Mouse (Mus musculus): ENCODE data around the gene Wdr48.

Wdr48 gene

DNA sequence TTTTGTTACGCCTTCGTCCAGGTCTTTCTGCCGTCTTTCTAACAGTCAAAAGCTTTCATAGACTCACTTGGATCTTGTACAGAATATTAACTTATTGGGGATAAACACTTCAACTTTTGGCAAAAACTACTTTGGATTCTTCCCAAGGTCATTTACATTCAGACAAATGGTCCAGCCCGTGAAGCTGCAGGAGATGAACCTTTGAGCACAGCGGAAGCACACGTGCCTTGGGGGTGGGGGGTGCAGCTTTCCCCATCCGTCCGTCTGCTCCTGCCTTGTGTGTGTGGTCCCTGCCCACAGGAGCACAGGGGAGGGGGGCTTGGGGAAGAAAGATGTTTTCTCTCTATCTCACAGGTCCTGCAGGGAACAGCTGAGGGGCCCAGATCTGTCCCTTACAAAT is 31.1 kb downstream of the Wdr48 start:
- DNase-seq: no peak

DNA sequence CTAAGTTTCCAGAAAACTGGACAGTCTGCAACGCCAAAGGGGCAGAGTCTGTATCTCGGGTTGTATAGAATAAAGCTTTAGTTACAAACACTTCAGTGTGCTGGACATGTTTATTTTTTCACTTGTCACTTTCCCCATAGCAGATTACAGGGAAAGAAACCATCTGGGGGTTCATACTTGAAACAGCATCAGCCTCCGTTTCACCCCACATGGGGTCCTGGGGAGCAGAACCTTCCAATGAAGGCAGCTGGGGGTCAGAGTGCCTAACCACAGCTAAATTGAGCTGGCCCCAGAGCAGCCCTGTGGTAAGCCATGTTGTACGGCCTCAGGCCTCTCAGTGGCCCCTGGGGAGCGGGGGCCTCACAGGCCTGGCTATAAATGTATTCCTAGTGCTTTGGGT is 31.8 kb downstream of the Wdr48 start:
- no peak for DNase-seq

DNA sequence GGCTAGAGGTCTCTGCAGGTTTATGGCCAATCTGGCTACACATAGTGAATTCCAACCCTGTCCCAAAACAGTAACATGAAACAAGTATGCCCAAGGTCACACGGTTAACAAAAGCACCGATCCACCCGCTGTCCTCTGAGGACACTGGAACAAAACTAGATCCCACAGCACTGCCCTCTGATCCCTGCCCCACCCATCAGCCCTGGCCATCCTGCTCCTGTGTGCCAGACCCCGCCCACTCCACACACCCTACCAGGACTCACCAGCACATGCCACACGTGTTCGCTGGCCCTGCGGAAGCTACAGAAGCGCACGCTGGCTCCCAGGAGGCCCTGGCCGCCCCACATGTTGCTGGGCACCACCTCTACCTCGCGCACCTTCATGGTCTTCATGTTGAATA is 37.7 kb downstream of the Wdr48 start:
- DNase-seq: no peak

DNA sequence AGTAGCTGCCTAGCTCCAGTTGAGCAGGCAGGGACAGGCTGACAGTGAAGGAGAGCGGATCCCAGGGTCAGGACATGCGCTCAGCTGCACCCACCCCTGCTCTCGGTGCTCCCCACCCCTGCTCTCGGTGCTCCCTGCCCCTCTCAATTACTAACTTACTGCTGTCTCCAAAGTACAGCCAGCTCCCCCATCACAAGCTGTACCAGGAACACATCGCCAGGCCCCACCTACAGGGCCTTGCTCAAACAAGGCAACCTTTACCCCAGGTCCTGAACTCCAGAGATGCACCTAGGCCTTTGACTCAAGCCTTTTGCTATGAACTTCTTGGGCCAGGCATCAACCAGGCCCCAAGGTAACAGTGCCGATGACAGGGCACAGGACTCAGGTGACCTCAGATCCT is 39.0 kb downstream of the Wdr48 start:
- DNase-seq: no peak

DNA sequence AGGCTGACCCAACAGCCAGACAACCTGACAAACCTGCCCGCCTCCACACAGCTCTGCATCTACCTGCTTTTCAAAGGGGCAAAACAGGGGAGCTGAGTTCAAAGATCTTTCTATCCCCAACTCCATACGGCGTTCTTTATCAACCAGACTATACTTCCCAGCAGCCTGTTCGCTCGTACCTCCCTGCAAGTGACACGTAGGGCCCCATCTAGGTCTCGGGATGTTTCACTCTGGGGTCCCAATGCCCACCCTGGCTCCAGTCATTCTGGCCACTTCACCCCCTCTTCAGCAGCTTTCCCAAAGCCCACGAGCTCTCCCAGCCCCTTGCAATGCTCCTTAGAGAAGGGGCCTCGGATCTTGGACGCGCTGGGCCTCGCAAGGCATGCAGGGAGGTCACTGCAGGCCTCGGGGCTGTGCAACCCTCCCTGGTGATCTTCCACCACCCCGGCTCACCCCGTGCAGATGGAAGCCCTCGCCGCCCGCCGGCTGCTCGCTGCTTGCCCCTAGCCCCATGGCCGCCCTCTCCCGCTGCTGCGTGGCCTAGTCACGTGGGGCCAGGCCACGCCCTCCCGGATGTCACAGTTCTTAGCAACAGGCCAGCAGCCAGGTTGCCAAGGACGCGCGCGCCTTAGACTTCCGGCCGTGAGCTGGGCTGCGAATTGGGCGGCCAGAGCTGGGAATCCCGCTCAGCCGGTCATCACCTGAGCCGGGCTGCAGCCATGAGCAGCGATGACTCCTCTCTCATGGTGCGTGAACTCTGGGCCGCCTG is 42.5 kb downstream of the Wdr48 start, which contains the start of the genes Gorasp1 and Ttc21a:
Gene Gorasp1 (minus strand): TSS at position 561 of the 769 bp plus-strand sequence.
Gene Ttc21a (plus strand): TSS at position 602 of the 769 bp plus-strand sequence.
- DNase-seq: peak; percentile 95

DNA sequence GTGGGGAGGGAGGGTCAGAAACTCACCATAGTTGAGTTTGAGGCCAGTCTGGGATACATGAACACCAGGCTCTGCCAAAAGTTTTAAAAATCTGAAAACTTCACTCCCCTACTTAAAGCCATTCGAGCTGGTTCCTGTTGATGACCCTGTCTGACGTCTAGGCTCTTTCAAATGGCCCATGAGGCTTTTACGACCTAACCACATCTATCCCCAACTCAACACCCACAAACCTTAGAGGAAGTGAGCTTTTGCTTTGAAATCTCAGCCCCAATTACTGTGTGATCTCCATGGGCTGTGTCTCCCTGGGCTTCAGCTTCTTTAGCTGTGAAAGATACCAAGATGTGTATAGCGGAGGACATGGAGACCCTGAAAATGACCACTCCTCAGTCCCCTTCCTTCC is 43.8 kb downstream of the Wdr48 start:
- DNase-seq: no peak

DNA sequence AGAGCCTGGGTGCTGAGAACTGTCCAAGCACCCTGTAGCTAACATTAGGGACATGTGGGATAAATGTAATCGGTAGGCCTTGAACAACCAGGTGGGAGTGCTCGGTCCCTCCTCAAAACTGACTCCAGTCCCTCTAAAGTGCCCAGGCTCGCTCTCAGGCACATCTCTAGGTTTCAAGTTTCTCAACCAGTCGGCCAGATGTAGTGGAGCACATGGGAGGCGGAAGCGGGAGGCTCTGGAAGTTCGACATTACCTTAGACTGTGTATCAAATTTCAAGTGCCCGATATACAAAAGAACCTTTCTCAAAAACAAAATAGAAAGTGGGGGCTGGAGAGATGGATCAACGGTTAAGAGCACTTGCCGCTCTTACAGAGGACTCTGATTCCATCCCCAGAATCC is 45.0 kb downstream of the Wdr48 start:
- DNase-seq: no peak

DNA sequence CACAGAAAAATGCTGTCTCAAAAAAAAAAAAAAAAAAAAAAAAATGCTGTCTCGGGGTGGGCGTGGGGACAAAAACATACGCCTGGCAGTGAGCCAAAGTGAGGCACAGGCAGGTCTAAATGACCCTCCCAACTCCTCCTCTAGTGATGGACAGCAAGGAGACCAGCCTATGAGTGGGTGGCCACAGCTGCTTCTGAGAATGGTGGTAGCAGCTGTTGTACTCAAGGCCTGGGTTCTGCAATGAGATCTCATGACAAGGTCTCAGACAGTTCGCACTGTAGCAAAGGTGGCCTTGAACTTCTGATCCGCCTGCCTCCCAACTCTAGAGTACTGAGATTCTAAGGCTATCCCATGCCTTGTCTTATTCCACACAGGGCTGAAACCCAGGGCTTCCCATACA is 46.7 kb downstream of the Wdr48 start:
- DNase-seq: no peak

DNA sequence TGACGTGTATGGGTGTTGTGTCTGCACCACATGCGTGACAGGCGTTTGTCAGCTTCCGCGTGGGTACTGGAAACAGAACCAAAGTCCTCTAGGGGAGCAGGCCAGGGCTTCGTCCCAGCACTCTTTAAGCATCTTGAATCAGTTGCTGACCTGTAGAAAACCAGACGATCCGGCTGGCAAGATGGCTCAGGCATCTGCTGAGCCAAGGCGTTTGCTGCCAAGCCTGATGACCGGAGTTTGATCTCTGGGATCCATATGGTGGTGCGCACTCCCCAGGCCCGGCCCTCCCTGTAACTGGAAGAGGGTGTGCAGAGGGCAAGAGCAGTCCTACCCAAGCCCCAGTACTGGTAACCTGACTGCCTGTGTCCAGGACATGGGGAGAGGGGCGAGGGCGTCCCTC is 47.2 kb downstream of the Wdr48 start:
- DNase-seq: no peak

DNA sequence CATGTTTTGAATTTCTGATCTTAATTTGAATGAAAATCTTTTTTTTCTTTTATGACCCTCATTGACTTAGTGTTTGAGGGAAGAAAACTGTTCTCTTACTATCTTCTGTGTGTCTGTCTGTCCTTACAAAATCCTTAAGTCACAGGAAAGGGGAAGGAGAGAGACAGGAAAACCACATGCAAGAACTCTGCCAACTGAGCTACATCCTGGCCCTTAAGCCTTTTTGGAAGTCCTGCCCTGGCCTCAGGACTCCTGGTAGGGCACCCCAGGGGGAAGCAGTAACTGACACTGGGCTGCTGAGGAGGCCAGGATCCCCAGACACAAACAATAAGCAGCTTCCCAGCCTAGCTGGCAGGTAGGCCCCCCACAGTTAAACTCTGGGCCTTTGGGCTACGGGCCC is 48.6 kb downstream of the Wdr48 start:
- no peak for DNase-seq

DNA sequence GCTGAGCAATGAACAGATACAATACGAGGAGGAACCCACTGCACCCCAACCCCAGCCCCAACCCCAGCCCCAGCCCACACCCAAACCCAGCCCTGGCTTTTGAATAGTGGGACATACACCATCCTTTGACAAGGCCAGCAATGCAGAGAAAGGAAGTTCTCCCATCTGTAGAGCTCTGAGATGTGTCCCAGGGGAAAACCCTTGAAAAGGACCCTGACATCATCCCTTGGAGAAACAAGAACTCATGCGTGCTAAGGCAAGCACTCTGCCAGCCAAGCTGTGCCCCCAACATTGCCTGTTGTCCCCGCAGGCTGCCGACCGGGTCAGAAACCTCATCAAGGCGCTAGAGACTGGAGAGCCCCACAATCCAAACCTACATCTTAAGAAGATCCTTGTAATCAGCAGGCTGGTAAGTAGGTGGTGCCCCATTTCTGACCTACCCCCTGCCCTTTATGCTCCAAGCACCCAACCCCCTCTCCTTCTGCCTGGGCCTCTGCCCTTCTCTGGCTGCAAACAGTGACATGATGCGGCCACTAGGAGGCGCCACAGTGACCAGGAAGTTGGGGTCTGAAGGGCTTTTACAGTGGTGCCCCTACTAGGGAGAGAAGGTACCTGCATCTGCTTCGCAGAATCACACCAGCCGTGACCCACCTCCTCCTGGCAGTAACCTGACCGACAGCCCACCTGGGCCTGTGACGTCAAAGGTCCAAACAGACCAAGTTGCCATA is 50.7 kb downstream of the Wdr48 start:
- peak; percentile 73 to 74 for DNase-seq

DNA sequence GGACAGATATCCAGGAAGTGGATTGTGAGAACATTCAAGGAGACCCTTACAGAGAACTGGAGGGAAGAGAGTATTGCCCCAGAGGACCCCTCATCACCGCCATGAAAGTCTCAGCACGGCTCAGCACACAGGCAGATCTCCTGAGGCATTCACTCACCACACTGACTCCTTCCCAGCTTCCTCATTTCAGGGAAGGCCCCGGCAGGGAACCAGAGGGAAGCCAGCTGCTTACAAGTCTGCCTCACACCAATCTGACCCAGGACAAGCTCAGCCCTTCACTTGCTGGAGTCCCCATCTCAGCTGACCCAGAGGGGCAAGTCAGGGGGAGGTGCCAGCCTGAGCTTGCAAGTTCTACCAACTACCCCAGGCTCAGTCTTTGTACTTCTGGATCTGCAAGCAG is 54.1 kb downstream of the Wdr48 start:
- DNase-seq: no peak

DNA sequence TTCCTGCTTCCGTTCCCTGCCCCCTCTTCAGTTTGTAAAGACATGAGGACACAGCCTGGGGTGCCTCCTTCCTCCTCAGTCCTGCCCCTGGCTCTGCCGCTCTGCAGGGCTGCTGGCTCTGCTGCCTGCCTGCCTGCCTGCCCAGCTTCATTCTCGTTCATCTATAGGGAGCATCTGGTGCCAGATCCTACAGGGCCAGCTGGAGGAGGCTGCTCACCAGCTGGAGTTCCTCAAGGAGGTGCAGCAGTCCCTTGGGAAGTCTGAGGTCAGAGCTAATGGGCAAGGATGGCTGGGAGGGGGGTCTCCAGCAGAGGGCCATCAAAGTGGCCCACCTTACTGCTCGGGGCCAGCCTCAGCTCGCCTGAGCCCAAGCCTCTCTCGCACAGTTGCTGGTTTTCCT is 55.8 kb downstream of the Wdr48 start:
- DNase-seq: no peak

DNA sequence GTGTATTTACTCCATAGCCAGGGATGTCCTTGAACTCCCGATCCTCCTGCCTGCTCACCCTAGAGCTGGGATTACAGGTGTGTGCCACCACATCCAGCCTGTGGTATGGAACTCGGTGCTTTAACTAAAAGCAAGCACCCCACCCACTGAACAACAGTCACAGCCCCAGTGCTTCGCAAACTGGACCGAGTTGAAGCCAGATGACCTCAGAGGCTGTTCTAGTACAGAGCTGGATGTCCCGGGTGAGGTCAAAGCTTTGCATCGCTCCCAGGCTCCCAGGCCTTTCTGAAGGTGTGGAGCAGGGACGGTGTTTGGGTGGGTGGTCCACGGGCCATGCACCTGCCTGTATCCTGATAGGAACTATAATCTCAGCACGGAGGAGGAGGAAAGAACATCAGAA is 56.7 kb downstream of the Wdr48 start:
- DNase-seq: no peak

DNA sequence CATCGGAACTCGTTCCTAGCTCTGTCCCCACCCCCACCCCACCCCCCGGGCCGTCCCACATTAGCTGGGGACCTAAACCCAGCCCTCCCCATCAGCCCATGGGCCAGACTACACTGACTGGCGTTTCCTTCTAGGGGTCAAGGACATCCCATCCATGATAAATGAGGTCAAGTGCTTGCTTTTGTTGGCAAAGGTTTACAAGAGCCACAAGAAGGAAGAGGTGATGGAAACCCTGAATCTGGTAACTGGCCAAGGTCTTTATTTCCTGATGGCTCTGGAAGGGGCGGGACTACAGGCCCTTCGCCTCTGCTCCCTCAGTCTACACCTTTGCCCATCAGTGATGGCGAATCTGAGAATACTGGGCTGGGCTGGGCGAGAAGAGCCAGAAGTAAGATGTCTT is 64.2 kb downstream of the Wdr48 start:
- DNase-seq: no peak

DNA sequence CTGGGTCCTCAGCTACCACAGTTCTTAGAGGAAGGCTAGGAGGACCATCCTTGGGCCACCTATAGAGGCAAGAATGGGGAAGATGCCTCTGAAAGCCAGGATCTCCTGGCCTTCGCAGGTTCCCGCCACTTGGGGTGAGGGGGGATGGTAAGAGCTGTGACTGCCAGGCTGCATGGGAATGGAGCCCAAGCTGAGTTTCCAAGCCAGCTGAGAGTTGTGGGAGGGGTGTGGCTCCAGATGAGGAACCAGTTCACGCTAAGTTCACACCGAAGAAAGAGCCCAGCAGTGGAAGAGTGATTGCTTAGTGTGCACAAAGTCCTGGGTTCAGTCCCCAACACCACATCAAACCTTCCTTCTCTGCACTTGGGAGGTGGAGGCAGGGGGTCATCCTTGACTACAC is 67.5 kb downstream of the Wdr48 start:
- DNase-seq: no peak

DNA sequence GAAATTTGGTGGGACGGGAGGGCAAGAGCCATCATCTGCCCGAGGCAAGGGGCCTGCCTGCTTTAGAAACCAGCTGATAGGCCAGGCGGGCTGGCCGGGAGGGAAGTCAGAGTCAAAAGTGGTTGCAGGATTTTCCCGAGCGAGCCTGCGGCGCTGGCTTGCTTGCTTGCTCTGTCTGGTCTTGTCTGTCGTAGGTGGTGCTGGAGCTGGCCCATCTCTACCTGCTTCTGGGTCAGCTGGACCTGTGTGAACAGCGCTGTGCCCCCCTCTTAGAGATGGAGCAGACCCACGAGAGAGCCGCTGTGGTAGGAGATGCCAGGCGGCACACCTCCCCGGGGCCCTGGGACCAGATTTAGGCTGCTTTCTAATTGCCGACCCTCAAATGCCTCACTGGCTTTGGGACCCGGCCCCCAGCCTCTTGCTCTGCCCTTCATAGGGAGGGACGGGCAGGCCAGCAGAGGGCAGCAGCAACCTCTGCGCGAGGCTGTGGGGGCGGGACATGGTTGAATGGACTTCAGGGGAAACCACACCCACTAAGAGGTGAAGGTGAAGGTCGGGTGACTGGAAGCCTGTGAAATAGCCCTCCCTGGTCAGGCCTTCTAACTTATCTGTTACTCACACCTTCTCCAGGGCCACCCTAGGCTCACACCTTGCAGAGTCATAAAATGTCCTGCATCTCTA is 68.4 kb downstream of the Wdr48 start:
- peak; percentile 88 to 89 for DNase-seq

DNA sequence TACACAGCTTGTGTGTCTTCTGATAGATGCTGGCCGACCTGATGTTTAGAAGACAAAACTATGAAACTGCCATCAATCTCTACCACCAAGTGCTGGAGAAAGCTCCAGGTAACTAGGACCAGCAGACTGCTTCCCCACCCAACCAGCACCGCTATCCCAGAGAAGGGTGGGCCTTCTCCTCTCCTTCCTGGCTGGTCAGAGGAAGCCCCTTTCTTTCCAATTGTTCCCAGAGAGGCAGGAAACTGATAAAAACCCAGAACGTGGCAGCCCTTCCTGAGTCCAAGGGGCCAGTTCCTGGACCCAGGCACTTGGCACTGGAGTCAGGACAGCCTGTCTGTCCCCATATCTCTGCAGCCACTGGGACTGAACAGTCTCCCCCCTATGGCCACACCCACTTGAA is 69.5 kb downstream of the Wdr48 start:
- no peak for DNase-seq

DNA sequence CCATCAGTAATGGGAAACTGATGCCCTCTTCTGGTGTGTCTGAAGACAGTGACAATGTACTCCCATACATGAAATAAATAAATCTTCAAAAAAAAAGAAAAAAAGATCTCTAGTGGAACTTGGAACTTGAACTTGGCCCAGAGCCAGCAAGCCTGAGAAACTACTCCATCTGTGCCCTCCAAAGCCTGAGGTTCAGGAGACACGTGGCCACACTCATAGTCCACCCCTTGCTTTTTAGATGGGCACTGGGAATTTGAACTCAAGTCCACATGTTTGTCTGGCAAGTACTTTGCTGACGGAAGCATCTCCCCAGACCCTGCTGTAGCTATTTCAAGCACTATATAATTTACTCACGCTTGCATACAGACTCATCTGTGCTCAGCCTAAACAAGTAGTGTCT is 70.5 kb downstream of the Wdr48 start:
- no peak for DNase-seq

DNA sequence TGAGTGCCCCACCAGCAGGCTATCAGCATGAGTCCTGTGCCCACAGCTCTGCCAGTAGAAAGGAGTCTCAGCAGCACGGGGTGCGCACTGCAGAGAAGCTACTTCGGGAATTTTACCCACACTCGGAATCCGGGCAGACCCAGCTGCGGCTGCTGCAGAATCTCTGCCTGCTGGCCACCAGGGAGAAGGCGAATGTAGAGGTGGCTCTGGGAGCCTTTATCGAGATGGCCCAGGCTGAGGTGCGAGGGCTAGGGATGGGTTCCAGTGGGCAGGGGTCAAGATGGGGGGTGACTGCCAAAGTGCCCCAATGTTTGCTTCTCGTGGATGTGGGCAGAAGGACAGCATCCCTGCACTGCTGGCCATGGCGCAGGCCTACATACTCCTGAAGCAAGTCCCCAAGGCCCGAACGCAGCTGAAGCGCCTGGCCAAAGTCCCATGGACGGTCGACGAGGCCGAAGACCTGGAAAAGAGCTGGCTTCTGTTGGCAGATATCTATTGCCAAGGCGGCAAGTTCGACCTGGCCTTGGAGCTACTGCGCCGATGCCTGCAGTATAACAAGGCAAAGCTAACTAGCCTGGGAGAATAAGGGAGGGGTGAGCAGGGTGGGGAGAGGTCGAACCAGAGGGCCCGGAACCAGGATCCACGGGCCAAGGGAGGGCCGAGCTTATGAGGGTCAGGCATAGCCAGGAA is 71.7 kb downstream of the Wdr48 start:
- DNase-seq: no peak

DNA sequence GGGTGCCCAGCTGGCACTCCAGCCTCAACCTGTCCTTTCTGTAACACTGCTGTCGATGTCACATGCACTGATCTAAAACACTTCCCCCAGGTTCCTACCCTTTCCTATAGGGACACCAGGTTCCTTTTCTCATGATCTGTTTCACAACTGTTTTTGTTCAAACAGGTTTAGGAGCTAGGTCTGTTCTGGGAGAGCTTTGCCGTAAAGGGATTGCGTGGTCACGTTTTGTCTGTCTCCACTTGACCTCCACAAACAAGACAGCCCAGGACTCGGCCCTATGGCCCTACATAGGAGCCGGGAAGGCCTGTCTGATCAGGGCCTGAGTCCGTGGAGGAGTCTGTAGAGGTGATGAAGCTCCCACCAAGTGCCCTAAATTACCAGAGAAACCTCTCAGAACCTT is 75.1 kb downstream of the Wdr48 start:
- no peak for DNase-seq

DNA sequence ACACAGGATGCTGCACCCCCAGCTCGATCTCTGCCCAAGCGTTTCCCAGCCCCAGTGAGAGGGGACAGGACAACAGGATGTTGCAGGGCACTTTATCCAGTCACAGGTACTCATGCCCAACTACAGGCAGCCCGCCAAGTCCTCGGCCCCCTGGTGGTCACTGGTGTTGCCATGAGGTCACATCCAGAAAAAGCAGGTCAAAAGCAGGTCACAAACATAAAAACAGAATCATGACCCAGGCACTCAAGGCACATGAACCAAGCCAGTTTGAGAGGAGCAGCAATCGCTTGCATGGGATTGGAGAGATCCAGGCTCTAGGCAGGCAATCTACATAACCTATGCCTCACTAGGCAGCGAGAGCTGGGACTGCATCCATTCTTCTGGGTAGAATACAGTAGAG is 75.5 kb downstream of the Wdr48 start:
- peak; percentile 78 to 82 for DNase-seq
